8 mouse cellular contexts compared by ENCODE assay signal in the genomic region with DNA sequence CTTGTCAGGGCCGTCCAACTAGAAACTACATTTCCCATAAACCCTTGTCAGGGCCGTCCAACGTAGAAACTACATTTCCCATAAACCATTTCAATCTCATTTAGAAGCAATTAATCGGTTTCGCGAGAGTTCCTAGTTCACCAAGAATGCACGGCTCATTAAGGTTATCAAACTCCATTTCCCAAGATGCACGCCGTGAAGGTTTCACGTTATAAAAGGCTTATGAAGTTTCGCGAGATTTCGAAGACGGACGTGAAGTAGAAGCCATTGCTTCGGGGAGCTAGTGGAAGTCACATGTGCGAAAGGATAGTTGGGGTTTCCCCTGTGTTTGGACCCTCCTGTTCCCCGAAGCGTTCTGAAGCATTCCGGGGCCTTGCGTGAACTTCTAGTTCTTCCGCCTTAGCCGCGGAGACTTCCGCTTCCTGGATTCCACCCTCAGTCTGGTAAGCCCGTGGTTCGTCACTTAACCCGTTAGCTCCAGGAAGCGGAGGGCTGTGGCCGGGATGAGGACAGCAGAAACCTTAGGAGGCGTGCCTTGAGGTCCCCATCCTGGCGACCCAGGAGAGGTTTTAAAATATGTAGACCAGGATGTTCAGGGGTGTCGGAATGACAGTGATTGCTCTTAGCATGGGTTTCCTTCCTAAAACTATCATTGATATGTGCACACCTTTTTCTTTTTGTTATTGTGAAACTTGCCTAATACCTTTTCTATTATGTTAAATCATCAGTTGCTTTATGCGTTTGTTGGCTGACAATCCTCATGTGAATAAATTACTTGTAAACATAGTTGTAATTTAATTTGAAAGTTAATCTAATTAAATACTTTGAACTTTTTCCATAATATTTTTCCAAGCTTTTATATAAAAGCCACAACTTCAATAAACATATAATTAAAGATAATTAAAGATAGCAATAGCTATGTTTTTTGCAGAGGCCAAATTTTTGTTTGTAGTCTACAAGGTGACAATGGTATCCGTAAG. TPM values are rescaled to one million over a fixed set of nuclear protein-coding genes. Genes with fewer than 3 reads are reported as not detected.
DNase-seq lines count a peak whose midpoint lies in the region; ATAC-seq and TF ChIP-seq lines count a peak whose summit lies in the region.

A gene (plus strand): TSS at position 260 of the 980 bp plus-strand sequence.

- peak; percentile 96 for ATAC-seq in common myeloid progenitor, adult 5-6 weeks (replicated peaks; ENCODE audit: low read depth, poor library complexity, severe bottlenecking)
- ATAC-seq in hindbrain, postnatal 0 days, result peak; percentile 100
- ATAC-seq in megakaryocyte, adult 5-6 weeks (ENCODE audit: poor library complexity, severe bottlenecking), result peak; percentile 94

- H3K9ac ChIP-seq in hindbrain, postnatal 0 days (replicated peaks; ENCODE audit: low read length), result peak within 1 kb of the TSS; percentile 65

- WGBS in hindbrain, postnatal 0 days, result 2% methylated on average over 35 of the region's 35 CpGs

- TF ChIP-seq CTCF in gastrocnemius, adult 2 months (IDR thresholded peaks at IDR 0.05), result no peak
- no peak for TF ChIP-seq CTCF in hindbrain, postnatal 0 days (IDR thresholded peaks at IDR 0.05; ENCODE audit: low read depth)
- TF ChIP-seq CTCF in left cerebral cortex, adult 2 months (IDR thresholded peaks at IDR 0.05), result no peak

- DNase-seq in ZHBTc4 (ENCODE audit: low read depth, low spot score), result peak; percentile 99
- peak; percentile 82 for DNase-seq in gastrocnemius, adult 2 months
- DNase-seq in hindbrain, postnatal 0 days (ENCODE audit: low spot score), result peak; percentile 99
- DNase-seq in left cerebral cortex, adult 2 months (ENCODE audit: extremely low spot score in 1 of 2, low spot score in 2 of 2), result peak; percentile 75 to 89
- peak; percentile 92 to 95 for DNase-seq in right cerebral cortex, adult 2 months (ENCODE audit: low spot score in 2 of 2)
- peak; percentile 86 for DNase-seq in urinary bladder, postnatal 14 days (ENCODE audit: low spot score)

- peaks cover 3% of the 10 kb centered on the region; the same call in 1 of the 2 replicates for H3K36me3 ChIP-seq in hindbrain, postnatal 0 days (ENCODE audit: insufficient read depth, low read length)

- H3K4me3 ChIP-seq in gastrocnemius, adult 2 months, result peak within 1 kb of the TSS; percentile 79
- H3K4me3 ChIP-seq in hindbrain, postnatal 0 days (ENCODE audit: low read length), result peak within 1 kb of the TSS; percentile 66
- peak within 1 kb of the TSS; percentile 71 for H3K4me3 ChIP-seq in left cerebral cortex, adult 2 months

- H3K4me1 ChIP-seq in hindbrain, postnatal 0 days (ENCODE audit: insufficient read depth, low read length), result no peaks in the 10 kb centered on the region

- H3K9me3 ChIP-seq in hindbrain, postnatal 0 days (ENCODE audit: low read length), result no peaks in the 10 kb centered on the region

- intact Hi-C loops in gastrocnemius, adult 2 months (cut with DNase I), result loop anchor here (10.0 kb wide), 1 partner anchor 1327 kb away; a partner anchor contains a TSS
- intact Hi-C loops in left cerebral cortex, adult 2 months (cut with DNase I), result loop anchor here (5.0 to 10.0 kb wide), 2 partner anchors 960 to 1327 kb away; a partner anchor contains a TSS

- H3K27me3 ChIP-seq in hindbrain, postnatal 0 days (ENCODE audit: insufficient read depth, low read length), result no peaks in the 10 kb centered on the region

- H3K27ac ChIP-seq in gastrocnemius, adult 2 months, result peak within 1 kb of the TSS; percentile 93
- H3K27ac ChIP-seq in hindbrain, postnatal 0 days, result peak within 1 kb of the TSS; percentile 76; the same call in 1 of the 2 replicates
- peak within 1 kb of the TSS; percentile 71 for H3K27ac ChIP-seq in left cerebral cortex, adult 2 months

- H3K4me2 ChIP-seq in hindbrain, postnatal 0 days (ENCODE audit: low read depth, low read length), result peak within 1 kb of the TSS; percentile 56

RNA-seq across cellular contexts. Expression of the gene that starts here (rescaled TPM):
- total RNA-seq in common myeloid progenitor, adult 5-6 weeks (2017), result 31.8 and 32.1 TPM in 2 replicates
- 10 to 100 TPM; 15.3 to 15.4 TPM for total RNA-seq in gastrocnemius, adult 2 months (2021)
- total RNA-seq in hindbrain, postnatal 0 days (2014; rRNA removed), result 24.6 and 31.8 TPM in 2 replicates
- 20.4 and 22.2 TPM in 2 replicates for polyA plus RNA-seq in hindbrain, postnatal 0 days (2015; fragmentation: Nextera tagmentation; extraction: Ambion mirVana)
- 10 to 100 TPM; 19.1 to 23.6 TPM for total RNA-seq in left cerebral cortex, adult 2 months (2021)
- 8.8 and 9.2 TPM in 2 replicates for total RNA-seq in megakaryocyte, adult 5-6 weeks (2015)
- 14.0 and 14.8 TPM in 2 replicates for total RNA-seq in megakaryocyte, adult 5-6 weeks (2017)

Comparison
In these comparisons a context has a peak if more than half of its experiments do, and no peak if none do; other contexts are left out.
1. Peak in every context shown above with its lines: DNase-seq, ATAC-seq, H3K4me3 ChIP-seq and H3K27ac ChIP-seq.